Mouse (Mus musculus) layer of hippocampus, adult 2 months (tissue): Measurements from ENCODE around the gene Speer1. TPM values are rescaled to one million over a fixed set of nuclear protein-coding genes. Genes with fewer than 3 reads are reported as not detected.
"Not testable (repeated sequence)": the region's sequence is repeated elsewhere in the genome, so short reads cannot be mapped to it uniquely, and the experiment has no call there.

Experiments
- DNase-seq, 2 experiments: peaks; one replicate each; pipeline ENCODE4 v3.0.0; 2022; ENCODE audit warnings: low spot score in 2 of 2
- H3K27ac ChIP-seq: fragments of 200-600 bp; 2 replicates; pipeline ENCODE4 v1.8.1; 2022
- H3K4me3 ChIP-seq: fragments of 200-600 bp; 2 replicates; pipeline ENCODE4 v1.8.1; 2022; ENCODE audit warnings: mild to moderate bottlenecking
- long read RNA-seq, 2 experiments: library from polyadenylated mRNA; stranded (forward); transcript quantifications; one replicate each; pipeline ENCODE4 v2.0.0; 2021; ENCODE audit warnings: borderline mapping rate in 2 of 2
- total RNA-seq, 2 experiments: library from RNA; stranded (reverse); gene quantifications; 2 replicates each; pipeline ENCODE4 v1.2.3; 2021

The Speer1 gene
- total RNA-seq: not detected
- long read RNA-seq, experiment 1: 0 reads
- long read RNA-seq, experiment 2: 0 reads

DNA sequence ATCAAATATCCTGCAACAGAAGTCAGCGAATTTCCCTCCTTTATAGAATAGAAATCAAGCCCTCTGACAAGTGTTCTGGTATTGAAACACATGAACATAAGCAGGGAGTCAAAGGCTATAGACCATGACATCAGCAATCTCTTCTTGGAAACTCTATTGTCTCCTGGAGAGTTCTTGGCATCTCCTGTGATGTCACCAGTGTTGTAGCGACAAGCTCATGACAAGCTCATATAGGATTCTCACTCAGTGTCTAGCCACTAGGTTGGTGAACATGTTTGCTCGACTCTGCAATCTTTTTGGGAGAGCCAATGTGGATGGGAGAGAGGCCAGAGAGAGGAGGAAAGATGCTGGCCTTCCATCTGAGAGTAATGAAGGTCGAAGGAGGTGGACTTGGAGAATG lies at the start of gene Speer1:
Gene Speer1 (plus strand): TSS at position 301 of the 400 bp plus-strand sequence.
- DNase-seq: not testable (repeated sequence)

More for the DNA sequence above, at the start of gene Speer1:
- not testable (repeated sequence) for H3K27ac ChIP-seq, H3K4me3 ChIP-seq

Other genes with a start within 250 kb of the Speer1 start
- gene Gm8879, start 213.9 kb upstream of the Speer1 start, total RNA-seq: not detected
- gene Gm5861, start 158.4 kb upstream of the Speer1 start, total RNA-seq: not detected
- gene Gm8890, start 85.5 kb upstream of the Speer1 start, total RNA-seq: not detected
- not detected for gene Gm8897, start 74.9 kb downstream of the Speer1 start, total RNA-seq
- gene Gm8906, start 161.2 kb downstream of the Speer1 start, total RNA-seq: not detected